Mouse (Mus musculus): ENCODE measurements around the gene Donson. TPM values are rescaled to one million over a fixed set of nuclear protein-coding genes. Genes with fewer than 3 reads are reported as not detected.
A peak's percentile ranks its signal among the peaks of the same experiment; 100 is the strongest.

The Donson gene
- polyA plus RNA-seq, 1 experiment from 2014 or later, result 5.4 TPM

DNA sequence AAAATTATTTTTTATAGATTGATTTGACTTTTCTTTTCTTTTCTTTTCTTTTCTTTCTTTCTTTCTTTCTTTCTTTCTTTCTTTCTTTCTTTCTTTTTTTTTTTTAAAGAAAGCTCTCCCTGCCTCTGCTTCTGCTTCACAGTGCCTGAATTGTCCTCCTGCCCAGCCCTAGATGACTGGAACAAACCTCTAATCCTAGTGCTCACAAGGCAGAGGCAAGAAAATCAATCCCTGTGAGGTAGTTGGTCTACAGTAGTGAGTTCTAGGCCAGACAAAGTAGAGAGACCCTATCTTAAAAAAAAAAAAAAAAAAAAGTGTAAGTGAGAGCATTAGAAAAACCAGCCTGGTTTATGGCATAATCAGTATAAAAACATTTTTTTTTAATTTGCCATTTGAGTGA is 38.8 kb downstream of the Donson start:
- Histone ChIP-seq H3K9ac (ENCODE audit: low read length) (no peak overlapping the region), H3K4me3 (ENCODE audit: low read depth, low read length) (no peak overlapping the region), H3K4me1 (replicated peaks; ENCODE audit: control insufficient read depth, insufficient read depth) (no peaks in the 10 kb centered on the region), H3K27me3 (ENCODE audit: control insufficient read depth, insufficient read depth, low read length) (no peaks in the 10 kb centered on the region), H3K27ac (replicated peaks) (no peak overlapping the region), H3K4me2 (replicated peaks; ENCODE audit: low read depth) (no peak overlapping the region), H3K9me3 (ENCODE audit: control insufficient read depth, low read length) (no peaks in the 10 kb centered on the region), H3K36me3 (ENCODE audit: control insufficient read depth, insufficient read depth, low read length) (peaks cover 11% of the 10 kb centered on the region)
- ATAC-seq (ENCODE audit: low FRiP score, low TSS enrichment), result no peak
- TF ChIP-seq CTCF (IDR thresholded peaks at IDR 0.05; ENCODE audit: low read depth) (no peak), EP300 (optimal IDR thresholded peaks at IDR 0.05) (no peak)
- no peak for DNase-seq (ENCODE audit: low spot score)

GRCm38 (mm10) chr16:91649246-91649645 is 39.3 kb downstream of the Donson start:
- 0 out of 2 replicates have a peak overlapping the region, but pooled peaks have one; percentile 27 for H3K9ac ChIP-seq (ENCODE audit: low read length)
- H3K9me3 ChIP-seq (ENCODE audit: control insufficient read depth, low read length), result no peaks in the 10 kb centered on the region
- peak overlapping the region; percentile 30 for H3K4me3 ChIP-seq (ENCODE audit: low read depth, low read length)
- DNase-seq (ENCODE audit: low spot score), result no peak
- H3K4me2 ChIP-seq (replicated peaks; ENCODE audit: low read depth), result peak overlapping the region; percentile 46
- 41% methylated on average over 3 of the region's 3 CpGs for WGBS
- H3K27ac ChIP-seq (replicated peaks), result no peak overlapping the region
- H3K36me3 ChIP-seq (ENCODE audit: control insufficient read depth, insufficient read depth, low read length), result peaks cover 10% of the 10 kb centered on the region; the same call in 1 of the 2 replicates
- ATAC-seq (ENCODE audit: low FRiP score, low TSS enrichment), result no peak
- no peak for TF ChIP-seq EP300 (optimal IDR thresholded peaks at IDR 0.05)
- no peak for TF ChIP-seq CTCF (IDR thresholded peaks at IDR 0.05; ENCODE audit: low read depth)
- no peaks in the 10 kb centered on the region for H3K27me3 ChIP-seq (ENCODE audit: control insufficient read depth, insufficient read depth, low read length)
- no peaks in the 10 kb centered on the region for H3K4me1 ChIP-seq (replicated peaks; ENCODE audit: control insufficient read depth, insufficient read depth)

- TF ChIP-seq EP300 (optimal IDR thresholded peaks at IDR 0.05) (peak; percentile 10), CTCF (IDR thresholded peaks at IDR 0.05; ENCODE audit: low read depth) (no peak)
- Histone ChIP-seq H3K27ac (replicated peaks) (peak overlapping the region; percentile 100), H3K36me3 (ENCODE audit: control insufficient read depth, insufficient read depth, low read length) (peaks cover 6% of the 10 kb centered on the region; the same call in 1 of the 2 replicates), H3K9me3 (ENCODE audit: control insufficient read depth, low read length) (no peaks in the 10 kb centered on the region), H3K4me2 (replicated peaks; ENCODE audit: low read depth) (peak overlapping the region; percentile 66), H3K9ac (ENCODE audit: low read length) (peak overlapping the region; percentile 92), H3K27me3 (ENCODE audit: control insufficient read depth, insufficient read depth, low read length) (no peaks in the 10 kb centered on the region), H3K4me3 (ENCODE audit: low read depth, low read length) (peak overlapping the region; percentile 78), H3K4me1 (replicated peaks; ENCODE audit: control insufficient read depth, insufficient read depth) (no peaks in the 10 kb centered on the region)
- DNase-seq (ENCODE audit: low spot score) (peak; percentile 84), ATAC-seq (ENCODE audit: low FRiP score, low TSS enrichment) (peak; percentile 55)
- under 1% methylated on average over 25 of the region's 25 CpGs for WGBS
Observed at GRCm38 (mm10) chr16:91648220-91648550, 40.4 kb downstream of the Donson start.

DNA sequence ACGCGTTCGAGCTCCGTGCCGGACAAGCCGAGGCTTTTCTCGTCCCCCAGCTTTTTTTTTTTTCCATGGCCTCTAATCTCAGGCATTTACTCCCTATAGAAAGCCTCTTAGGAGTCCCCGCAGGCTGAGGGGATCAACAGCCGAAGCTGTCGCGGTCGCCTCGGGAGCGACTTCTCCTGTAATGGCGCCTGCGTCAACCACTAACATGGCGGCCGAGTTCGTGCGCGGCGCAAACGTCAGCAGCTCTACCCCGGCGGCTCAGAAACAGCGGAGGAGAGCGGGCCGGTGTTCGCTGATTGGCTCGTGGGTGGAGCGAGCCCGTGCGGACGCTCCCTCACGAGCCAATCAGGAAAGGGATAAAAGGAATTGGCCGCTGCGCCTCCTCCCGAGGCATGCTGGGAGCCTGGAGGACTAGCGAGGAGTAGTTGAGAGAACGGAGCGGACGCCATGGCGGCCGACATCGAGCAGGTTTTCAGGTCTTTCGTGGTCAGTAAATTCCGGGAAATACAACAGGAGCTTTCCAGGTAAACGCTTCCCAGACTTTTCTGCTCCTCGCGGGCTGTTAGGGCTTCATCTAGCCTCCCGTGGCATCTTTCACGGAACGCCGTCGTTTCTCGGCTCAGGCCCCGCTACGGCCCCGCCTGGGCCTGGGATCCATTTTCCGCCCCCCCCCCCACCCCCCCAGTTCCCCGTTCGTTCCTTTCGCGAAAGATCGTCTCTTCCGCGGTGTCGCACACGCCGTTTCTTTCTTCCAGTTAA is 40.9 kb downstream of the Donson start, which contains the start of gene Son:
Gene Son (plus strand): TSS at position 46 of the 759 bp plus-strand sequence.
- WGBS, result under 1% methylated on average over 68 of the region's 70 CpGs
- Histone ChIP-seq H3K4me1 (replicated peaks; ENCODE audit: control insufficient read depth, insufficient read depth) (no peaks in the 10 kb centered on the region), H3K4me2 (replicated peaks; ENCODE audit: low read depth) (peak within 1 kb of the TSS; percentile 93), H3K27ac (replicated peaks) (peak within 1 kb of the TSS; percentile 100), H3K4me3 (ENCODE audit: low read depth, low read length) (peak within 1 kb of the TSS; percentile 78), H3K9ac (ENCODE audit: low read length) (peak within 1 kb of the TSS; percentile 93), H3K27me3 (ENCODE audit: control insufficient read depth, insufficient read depth, low read length) (no peaks in the 10 kb centered on the region), H3K9me3 (ENCODE audit: control insufficient read depth, low read length) (no peaks in the 10 kb centered on the region), H3K36me3 (ENCODE audit: control insufficient read depth, insufficient read depth, low read length) (peaks cover 6% of the 10 kb centered on the region; the same call in 1 of the 2 replicates)
- ATAC-seq (ENCODE audit: low FRiP score, low TSS enrichment), result peak; percentile 96
- TF ChIP-seq CTCF (IDR thresholded peaks at IDR 0.05; ENCODE audit: low read depth) (peak; percentile 4; the same call in 1 of the 2 replicates), EP300 (optimal IDR thresholded peaks at IDR 0.05) (peak; percentile 84)
- DNase-seq (ENCODE audit: low spot score), result peak; percentile 96

DNA sequence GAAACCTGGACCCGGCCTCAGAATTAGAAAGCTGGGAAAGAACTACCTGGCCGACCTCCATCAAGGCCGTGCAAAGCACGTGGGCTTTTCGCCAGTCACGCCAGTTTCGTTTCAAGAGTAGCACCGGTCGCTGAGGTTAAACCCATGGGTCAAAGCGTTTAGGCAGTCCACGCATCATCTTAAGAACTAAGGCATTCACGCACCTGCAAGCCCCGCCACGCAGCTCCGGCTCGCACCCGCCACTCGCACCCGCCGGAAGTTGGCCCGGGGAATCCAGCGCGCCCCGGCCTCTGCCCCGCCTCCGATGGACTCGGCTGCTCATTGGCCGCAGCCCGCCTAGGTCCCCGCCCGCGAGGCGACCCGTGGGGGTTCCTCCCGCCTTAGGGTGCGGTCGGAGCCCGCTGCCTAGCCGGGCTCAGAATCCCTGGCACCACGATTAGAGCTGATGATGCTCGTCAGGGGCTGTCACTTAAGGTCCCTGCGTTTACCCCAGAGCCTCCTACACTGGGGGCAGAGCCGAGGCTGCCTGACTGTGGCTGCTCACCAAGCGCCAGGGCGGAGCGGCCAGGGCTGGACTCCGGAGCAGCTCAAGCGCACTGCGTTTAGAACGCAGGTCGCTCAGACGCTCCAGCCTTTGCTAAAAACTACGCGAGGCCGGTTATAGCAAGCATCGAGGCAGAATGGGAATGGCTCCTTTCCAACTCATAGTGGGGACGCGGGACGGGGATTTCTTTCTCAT is 41.7 kb downstream of the Donson start, which contains the start of gene Gart:
Gene Gart (minus strand): TSS at position 272 of the 739 bp plus-strand sequence.
- Histone ChIP-seq H3K9ac (ENCODE audit: low read length) (peak within 1 kb of the TSS; percentile 93), H3K9me3 (ENCODE audit: control insufficient read depth, low read length) (no peaks in the 10 kb centered on the region), H3K27ac (replicated peaks) (peak within 1 kb of the TSS; percentile 100), H3K4me3 (ENCODE audit: low read depth, low read length) (peak within 1 kb of the TSS; percentile 78), H3K4me2 (replicated peaks; ENCODE audit: low read depth) (peak within 1 kb of the TSS; percentile 93), H3K36me3 (ENCODE audit: control insufficient read depth, insufficient read depth, low read length) (no peaks in the 10 kb centered on the region), H3K4me1 (replicated peaks; ENCODE audit: control insufficient read depth, insufficient read depth) (no peaks in the 10 kb centered on the region), H3K27me3 (ENCODE audit: control insufficient read depth, insufficient read depth, low read length) (no peaks in the 10 kb centered on the region)
- TF ChIP-seq CTCF (IDR thresholded peaks at IDR 0.05; ENCODE audit: low read depth) (no peak), EP300 (optimal IDR thresholded peaks at IDR 0.05) (no peak)
- WGBS, result under 1% methylated on average over 59 of the region's 59 CpGs
- peak; percentile 96 for DNase-seq (ENCODE audit: low spot score)
- ATAC-seq (ENCODE audit: low FRiP score, low TSS enrichment), result peak; percentile 94

All from stomach, postnatal 0 days (tissue).